Mouse (Mus musculus): ENCODE results near the gene Itgad.

The Itgad gene

GRCm38 (mm10) chr7:128252609-128253008, 98.4 kb downstream of the Itgad start:
- ChIA-PET POLR2A (interaction anchor here in 3 of 4 experiments (0.7 to 1.7 kb wide), 6 partner anchors 15 to 35 kb away, joined by 3 to 6 read pairs (median 3); partner anchors contain the start of genes 9130023H24Rik (in 1 of the 3) and Armc5 (in 1 of the 3)), CTCF (interaction anchor here in 2 of 4 experiments (1.1 to 1.2 kb wide), 2 partner anchors 15 to 92 kb away, joined by 5 read pairs; partner anchors contain the start of genes 9130023H24Rik (in 1 of the 2) and Armc5 (in 1 of the 2))

GRCm38 (mm10) chr7:128254978-128255377, 100.8 kb downstream of the Itgad start:
- ChIA-PET CTCF (interaction anchor here in 1 of 4 experiments (1.5 kb wide), 1 partner anchor 34 kb away, joined by 5 read pairs; no protein-coding TSS in a partner anchor), POLR2A (interaction anchor here in 1 of 4 experiments (0.7 kb wide), 1 partner anchor 105 kb away, joined by 3 read pairs; no protein-coding TSS in a partner anchor)

GRCm38 (mm10) chr7:128255757-128256156, 101.6 kb downstream of the Itgad start:
- ChIA-PET CTCF (interaction anchor here in 1 of 4 experiments (1.5 kb wide), 1 partner anchor 33 kb away, joined by 5 read pairs; no protein-coding TSS in a partner anchor), POLR2A (no interaction called here)

- CTCF ChIA-PET = no interaction called here
- POLR2A ChIA-PET = no interaction called here
These were observed 102.7 kb downstream of the Itgad start for GRCm38 (mm10) chr7:128256783-128257334.

GRCm38 (mm10) chr7:128265411-128265810, 111.2 kb downstream of the Itgad start, which contains the start of gene Slc5a2:
Gene Slc5a2 (plus strand): TSS chr7:128265657.
- ChIA-PET POLR2A (no interaction called here), CTCF (no interaction called here)

DNA sequence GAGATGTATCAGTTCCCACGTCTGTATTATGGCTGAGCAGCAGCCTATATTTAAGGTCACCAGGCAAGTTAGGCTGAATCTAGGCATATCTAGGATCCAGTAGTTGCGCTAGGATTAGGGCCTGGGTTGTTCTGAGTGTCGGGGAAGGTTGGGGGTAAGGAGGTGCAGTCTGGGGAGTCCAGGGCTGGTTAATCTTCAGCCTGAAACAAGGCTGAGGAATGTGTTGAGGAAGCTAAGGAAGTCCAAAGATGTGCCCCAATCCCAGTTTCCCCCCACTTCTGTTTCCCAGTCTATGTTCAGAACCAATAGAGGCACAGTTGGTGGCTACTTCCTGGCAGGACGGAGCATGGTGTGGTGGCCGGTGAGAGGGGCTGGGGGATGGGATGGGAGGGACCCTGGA, 111.9 kb downstream of the Itgad start:
- POLR2A ChIA-PET = interaction anchor here in 1 of 4 experiments (0.6 to 0.9 kb wide), 2 partner anchors 17 to 56 kb away, joined by 3 read pairs; no protein-coding TSS in a partner anchor
- CTCF ChIA-PET = no interaction called here

GRCm38 (mm10) chr7:128267391-128267790, 113.2 kb downstream of the Itgad start:
- CTCF ChIA-PET = no interaction called here

GRCm38 (mm10) chr7:128267813-128268212, 113.6 kb downstream of the Itgad start:
- POLR2A ChIA-PET = interaction anchor here in 1 of 4 experiments (1.3 to 1.4 kb wide), 2 partner anchors 19 to 21 kb away, joined by 3 read pairs; no protein-coding TSS in a partner anchor
- CTCF ChIA-PET = no interaction called here

More at GRCm38 (mm10) chr7:128267391-128267790, 113.2 kb downstream of the Itgad start:
- POLR2A ChIA-PET = interaction anchor here in 1 of 4 experiments (1.3 kb wide), 1 partner anchor 19 kb away, joined by 3 read pairs; no protein-coding TSS in a partner anchor

DNA sequence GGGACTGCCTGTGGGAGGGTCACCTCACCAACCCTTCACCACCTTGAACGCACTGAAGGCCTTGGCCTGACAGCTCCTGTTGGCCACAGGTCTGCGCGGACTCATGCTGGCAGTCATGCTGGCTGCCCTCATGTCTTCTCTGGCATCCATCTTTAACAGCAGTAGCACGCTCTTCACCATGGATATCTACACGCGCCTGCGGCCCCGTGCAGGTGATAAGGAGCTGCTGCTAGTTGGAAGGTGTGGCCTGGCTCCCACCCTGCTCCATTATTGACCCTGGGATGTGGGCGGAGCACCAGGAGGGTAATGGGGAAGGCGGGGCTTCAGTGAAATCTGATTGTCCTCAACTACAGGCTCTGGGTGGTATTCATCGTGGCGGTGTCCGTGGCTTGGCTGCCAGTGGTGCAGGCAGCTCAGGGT, 116.3 kb downstream of the Itgad start:
- ChIA-PET POLR2A (interaction anchor here (0.6 to 2.3 kb wide), 32 partner anchors 8 to 1052 kb away, joined by 3 to 12 read pairs (median 3); partner anchors contain the start of genes BC017158 (in 2 of the 4), 9130023H24Rik (in 1 of the 4), Fus (in 1 of the 4) and Tial1 (in 1 of the 4)), CTCF (interaction anchor here in 3 of 4 experiments (0.6 to 1.8 kb wide), 6 partner anchors 18 to 129 kb away, joined by 3 to 6 read pairs (median 4); partner anchors contain the start of gene Armc5 (in 1 of the 3))

DNA sequence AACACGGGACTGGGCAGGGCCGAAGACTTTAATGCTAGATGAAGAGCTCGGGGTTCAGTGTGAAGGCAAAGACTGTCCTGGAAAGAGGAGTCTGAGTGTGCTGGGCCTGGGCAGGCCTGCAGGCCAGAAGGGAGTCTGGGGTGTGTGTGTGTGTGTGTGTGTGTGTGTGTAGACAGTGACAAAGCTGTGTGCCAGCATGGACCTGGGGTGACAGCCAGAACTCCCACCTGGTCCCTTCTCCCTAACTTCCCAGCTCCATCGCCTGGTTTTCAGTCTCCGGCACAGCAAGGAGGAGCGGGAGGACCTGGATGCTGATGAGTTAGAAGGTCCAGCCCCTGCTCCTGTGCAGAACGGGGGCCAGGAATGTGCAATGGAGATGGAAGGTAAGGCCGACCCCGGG, 117.3 kb downstream of the Itgad start:
- CTCF ChIA-PET = interaction anchor here in 2 of 4 experiments (0.6 to 1.6 kb wide), 2 partner anchors 35 to 1693 kb away, joined by 3 to 6 read pairs; partner anchors contain the start of gene Armc5 (in 1 of the 2)

More for the DNA sequence above, 117.3 kb downstream of the Itgad start:
- POLR2A ChIA-PET = interaction anchor here in 2 of 4 experiments (0.7 to 2.3 kb wide), 7 partner anchors 11 to 252 kb away, joined by 3 to 12 read pairs (median 4); partner anchors contain the start of genes BC017158 (in 1 of the 2) and Bag3 (in 1 of the 2)
